Mouse (Mus musculus) kidney, adult 2 months (tissue): ENCODE results near the gene Kif18a. TPM values are rescaled to one million over a fixed set of nuclear protein-coding genes. Genes with fewer than 3 reads are reported as not detected.
A peak's percentile ranks its signal among the peaks of the same experiment; 100 is the strongest.

ENCODE experiments used
- DNase-seq: peaks from one replicate; pipeline ENCODE4 v3.0.0; 2021
- H3K27ac ChIP-seq: fragments of 200-500 bp; 2 replicates; pipeline ENCODE4 v1.5.1; 2012; ENCODE audit warnings: low read depth, low read length, control low read depth, inconsistent platforms; ENCODE audit not compliant: insufficient read depth
- H3K27me3 ChIP-seq: fragments of 200-500 bp; replicated peaks from 2 replicates; pipeline ENCODE4 v1.6.1; 2012; ENCODE audit warnings: mild to moderate bottlenecking, moderate library complexity, low read length, inconsistent platforms; ENCODE audit not compliant: control insufficient read depth, insufficient read depth
- H3K36me3 ChIP-seq: fragments of 200-500 bp; 2 replicates; pipeline ENCODE4 v1.6.1; 2012; ENCODE audit warnings: mild to moderate bottlenecking, moderate library complexity, low read length, inconsistent platforms; ENCODE audit not compliant: control insufficient read depth, insufficient read depth
- H3K4me1 ChIP-seq: fragments of 200-500 bp; 2 replicates; pipeline ENCODE4 v1.6.1; 2011; ENCODE audit warnings: low read length; ENCODE audit not compliant: control insufficient read depth, insufficient read depth
- H3K4me3 ChIP-seq: fragments of 200-500 bp; 2 replicates; pipeline ENCODE4 v1.5.1; 2011; ENCODE audit warnings: mild to moderate bottlenecking, low read depth, low read length, control low read depth; ENCODE audit not compliant: insufficient read depth
- CTCF ChIP-seq: fragments of 200-500 bp; conservative IDR thresholded peaks from 2 replicates; pipeline ENCODE4 v1.5.1; 2011; ENCODE audit warnings: low read depth, mild to moderate bottlenecking, control low read depth, low read length, moderate library complexity, mixed read lengths; ENCODE audit not compliant: insufficient read depth, insufficient read length
- POLR2A ChIP-seq: fragments of 200-500 bp; IDR thresholded peaks from one replicate; pipeline ENCODE4 v1.6.1; 2011; ENCODE audit warnings: low read depth, low read length, control low read depth
- WGBS: fragments of 180-500 bp; shearing (Covaris S2); methylation state at CpG from one replicate; pipeline ENCODE4 v1.1.7; 2018; 5-methylcytosine and 5-hydroxymethylcytosine counted together
- polyA plus RNA-seq: library from polyadenylated mRNA; depleted of rRNA; stranded (reverse); fragments of >200 nt; gene quantifications from 2 replicates; pipeline ENCODE4 v1.2.3, GENCODE M21; 2012; rRNA removed

Gene Kif18a
- polyA plus RNA-seq = 0.08 and 0.11 TPM in 2 replicates

- DNase-seq = peak; percentile 98
- TF ChIP-seq CTCF = no peak
- no peak for TF ChIP-seq POLR2A
- Histone ChIP-seq H3K4me3 (peak within 1 kb of the TSS; percentile 73), H3K36me3 (no peaks in the 10 kb centered on the region), H3K27ac (peak within 1 kb of the TSS; percentile 40; the same call in 1 of the 2 replicates), H3K4me1 (no peaks in the 10 kb centered on the region; the same call in 1 of the 2 replicates), H3K27me3 (no peaks in the 10 kb centered on the region)
- under 1% methylated on average over 51 of the region's 51 CpGs for WGBS
Observed at GRCm38 (mm10) chr2:109280600-109281340, at the start of gene Kif18a, which contains the start of gene Mettl15. Gene Kif18a, plus strand, starts transcription at chr2:109280738. Gene Mettl15, minus strand, starts transcription at chr2:109280748.

- Histone ChIP-seq H3K27me3 (no peaks in the 10 kb centered on the region), H3K4me3 (no peak overlapping the region), H3K4me1 (no peaks in the 10 kb centered on the region), H3K27ac (no peak overlapping the region), H3K36me3 (no peaks in the 10 kb centered on the region)
- WGBS = 87% methylated on average over 4 of the region's 4 CpGs
- TF ChIP-seq POLR2A = no peak
- TF ChIP-seq CTCF = no peak
- no peak for DNase-seq
Observed at GRCm38 (mm10) chr2:109233876-109234275, 46.7 kb upstream of the Kif18a start.

DNA sequence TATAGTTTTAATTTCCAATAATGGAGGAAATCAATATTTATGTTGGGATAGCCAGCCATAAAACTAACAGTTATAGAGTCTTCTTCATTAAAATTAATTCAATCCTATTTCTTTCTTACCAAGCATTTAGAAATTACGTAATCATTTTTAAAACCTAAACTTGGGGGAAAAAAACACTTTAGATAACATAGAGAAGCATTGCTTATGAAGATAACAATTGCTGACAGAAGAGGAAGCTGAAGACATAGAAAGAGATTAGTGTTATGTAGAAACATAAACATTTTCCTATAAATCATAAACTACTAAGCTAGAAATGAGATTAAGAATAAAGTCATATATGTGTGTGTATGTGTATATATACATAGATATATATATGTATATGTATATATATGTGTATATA lies 44.8 kb upstream of the Kif18a start:
- TF ChIP-seq CTCF = no peak
- no peak for TF ChIP-seq POLR2A
- Histone ChIP-seq H3K27me3 (no peaks in the 10 kb centered on the region), H3K27ac (no peak overlapping the region), H3K36me3 (no peaks in the 10 kb centered on the region), H3K4me3 (no peak overlapping the region), H3K4me1 (no peaks in the 10 kb centered on the region)
- WGBS = 95% methylated on average over 1 of the region's 1 CpGs
- DNase-seq = no peak

GRCm38 (mm10) chr2:109241947-109242346 lies 38.6 kb upstream of the Kif18a start:
- Histone ChIP-seq H3K4me1 (no peaks in the 10 kb centered on the region), H3K4me3 (no peak overlapping the region), H3K27me3 (no peaks in the 10 kb centered on the region), H3K36me3 (no peaks in the 10 kb centered on the region), H3K27ac (no peak overlapping the region)
- DNase-seq = no peak
- 60% methylated on average over 3 of the region's 3 CpGs for WGBS
- TF ChIP-seq CTCF (no peak), POLR2A (no peak)

DNA sequence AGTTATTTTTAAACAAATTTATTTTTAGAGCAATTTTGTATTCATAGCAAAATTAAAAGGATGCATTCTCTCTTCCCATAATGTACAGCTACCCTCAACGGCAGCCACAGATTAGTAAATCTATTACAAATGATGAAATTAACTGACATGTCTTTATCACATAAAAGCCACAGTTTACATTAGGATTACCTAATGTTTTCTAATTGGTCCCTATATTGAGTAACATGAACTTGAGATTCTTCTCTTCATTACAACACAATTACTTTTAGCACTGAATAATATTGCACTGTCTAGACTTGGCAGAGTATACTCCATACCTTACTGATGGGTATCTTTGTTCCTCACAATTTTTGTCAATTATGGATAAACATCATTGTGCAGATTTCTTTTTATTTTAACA lies 17.8 kb upstream of the Kif18a start:
- TF ChIP-seq POLR2A = no peak
- TF ChIP-seq CTCF = no peak
- no peak for DNase-seq
- 94% methylated on average over 1 of the region's 1 CpGs for WGBS

DNA sequence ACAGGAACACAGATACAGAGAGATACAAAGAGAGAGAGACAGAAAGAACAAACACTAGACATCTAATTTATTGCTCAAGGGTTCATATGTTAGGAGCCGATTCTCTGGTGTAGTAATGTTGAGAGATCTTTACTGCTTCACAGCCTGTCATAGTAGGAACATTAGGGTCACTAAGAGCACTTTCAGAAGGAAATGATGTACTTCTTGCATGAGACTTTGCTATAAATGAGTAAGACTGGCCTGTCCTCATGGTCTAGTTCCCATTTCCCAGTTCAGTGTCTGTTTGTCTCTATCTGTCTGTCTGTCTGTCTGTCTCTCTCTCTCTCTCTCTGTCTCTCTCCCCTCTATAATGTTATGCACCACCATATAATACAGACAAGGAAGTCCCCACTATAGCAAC lies 7.4 kb upstream of the Kif18a start:
- WGBS = 24% methylated on average over 1 of the region's 1 CpGs
- TF ChIP-seq CTCF (no peak), POLR2A (no peak)
- H3K4me3 ChIP-seq = no peak overlapping the region
- H3K27ac ChIP-seq = no peak overlapping the region
- no peaks in the 10 kb centered on the region for H3K36me3 ChIP-seq
- no peaks in the 10 kb centered on the region for H3K27me3 ChIP-seq
- DNase-seq = no peak
- H3K4me1 ChIP-seq = no peaks in the 10 kb centered on the region

More for the DNA sequence above, 17.8 kb upstream of the Kif18a start:
- Histone ChIP-seq H3K4me1 (no peaks in the 10 kb centered on the region), H3K36me3 (no peaks in the 10 kb centered on the region), H3K4me3 (no peak overlapping the region), H3K27ac (no peak overlapping the region), H3K27me3 (no peaks in the 10 kb centered on the region)

DNA sequence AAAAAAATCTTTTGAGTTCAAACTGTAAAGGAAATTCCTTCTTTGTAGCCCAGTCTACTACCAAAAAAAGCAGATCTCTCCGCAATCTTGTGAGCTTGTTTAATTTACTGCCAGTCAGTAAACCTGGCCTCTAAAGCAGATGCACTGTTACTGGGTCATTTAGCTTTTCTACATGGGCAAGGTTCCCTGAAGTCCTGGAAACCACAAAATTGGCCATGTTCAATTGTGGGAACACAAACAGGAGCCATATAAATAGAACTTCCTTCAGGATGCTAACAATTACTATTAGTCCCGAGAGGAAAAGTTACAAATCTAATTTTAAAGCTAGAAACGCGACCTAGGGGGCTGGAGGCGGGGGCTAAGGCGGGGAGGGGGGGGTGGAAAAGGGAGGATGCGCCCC lies 2.9 kb upstream of the Kif18a start:
- 2% methylated on average over 7 of the region's 7 CpGs for WGBS
- H3K27me3 ChIP-seq = no peaks in the 10 kb centered on the region
- H3K4me3 ChIP-seq = peak overlapping the region; percentile 54
- TF ChIP-seq POLR2A (no peak), CTCF (no peak)
- no peaks in the 10 kb centered on the region for H3K36me3 ChIP-seq
- peak; percentile 12 for DNase-seq
- no peak overlapping the region for H3K27ac ChIP-seq
- H3K4me1 ChIP-seq = no peaks in the 10 kb centered on the region; the same call in 1 of the 2 replicates
